Mouse (Mus musculus): Measurements from ENCODE around the gene Tbc1d5.

The Tbc1d5 gene

DNA sequence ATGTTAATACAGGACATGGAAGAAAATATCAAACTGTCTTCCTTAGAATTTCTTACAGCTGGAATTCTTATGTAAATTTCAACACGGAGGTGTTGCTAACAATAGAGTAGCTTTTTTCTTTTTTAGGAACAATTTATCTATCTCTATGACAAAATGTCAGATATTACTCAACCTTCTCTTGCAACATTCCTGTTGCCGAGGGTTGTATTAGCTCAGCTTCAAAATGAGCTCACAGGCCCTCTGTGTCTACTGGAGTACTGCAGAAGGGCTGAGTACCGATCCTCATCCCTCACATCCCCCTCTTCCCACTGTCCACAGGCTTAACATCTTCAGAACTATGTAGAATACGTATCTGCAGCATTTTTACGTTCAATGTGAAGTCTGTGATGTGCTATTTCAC lies 302.7 kb downstream of the Tbc1d5 start:
- DNase-seq (ENCODE audit: low read depth, low spot score) = no peak

DNA sequence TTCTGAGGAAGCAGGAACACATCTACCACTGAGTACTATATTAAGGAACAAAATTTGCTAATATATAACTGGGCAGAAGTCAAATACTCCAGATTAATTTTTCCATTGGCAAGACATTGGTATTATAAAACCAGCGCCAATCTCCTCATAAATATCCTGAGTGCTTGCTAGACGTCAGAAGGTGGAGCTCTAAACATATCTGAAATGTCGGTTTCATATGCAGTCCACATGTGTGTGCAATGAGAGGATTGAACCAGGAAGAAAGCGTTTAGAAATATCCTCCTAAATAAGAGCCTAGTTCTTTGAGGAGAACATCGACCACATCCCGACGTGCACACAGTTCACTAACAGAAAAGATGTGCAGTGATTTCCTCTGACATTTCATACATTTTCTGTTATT lies 305.1 kb downstream of the Tbc1d5 start:
- DNase-seq (ENCODE audit: low read depth, low spot score) = no peak

DNA sequence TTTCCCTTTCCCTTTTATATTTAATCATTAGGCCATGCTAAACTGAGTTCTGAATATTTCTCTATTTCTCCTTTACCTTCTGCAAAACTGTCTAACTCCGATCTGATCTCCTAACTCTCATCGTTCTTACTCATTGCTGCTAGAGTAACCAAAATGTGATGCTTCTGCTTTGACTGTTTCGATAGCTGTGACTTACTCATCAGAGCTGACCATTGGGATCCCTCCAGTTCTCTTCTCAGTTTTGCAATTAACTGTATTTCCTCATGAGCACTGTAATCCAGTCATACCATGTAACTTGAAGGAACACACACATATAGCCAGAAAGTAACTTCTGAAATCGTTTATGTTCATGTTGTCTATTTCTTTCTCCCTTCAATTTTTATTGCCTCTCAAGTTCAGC lies 306.6 kb downstream of the Tbc1d5 start:
- DNase-seq (ENCODE audit: low read depth, low spot score) = no peak

DNA sequence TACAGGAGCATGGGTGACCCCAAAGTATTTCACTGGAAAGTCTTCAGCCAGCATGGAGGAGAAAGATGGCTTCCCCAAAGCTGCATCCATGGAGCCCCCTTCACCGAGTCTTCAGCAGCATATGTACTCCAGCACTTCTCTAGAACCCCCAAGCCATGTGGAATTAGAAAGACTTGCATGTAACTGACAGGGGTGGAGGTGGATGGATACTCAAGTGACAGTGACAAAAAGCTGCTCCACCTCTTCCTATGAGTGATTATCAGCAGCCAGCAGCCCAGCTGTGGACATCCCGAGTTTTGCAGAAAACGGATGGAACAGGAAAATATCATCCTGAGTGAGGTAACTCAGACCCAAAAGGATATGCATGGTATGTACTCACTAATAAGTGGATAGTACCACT lies 311.9 kb downstream of the Tbc1d5 start:
- no peak for DNase-seq (ENCODE audit: low read depth, low spot score)

DNA sequence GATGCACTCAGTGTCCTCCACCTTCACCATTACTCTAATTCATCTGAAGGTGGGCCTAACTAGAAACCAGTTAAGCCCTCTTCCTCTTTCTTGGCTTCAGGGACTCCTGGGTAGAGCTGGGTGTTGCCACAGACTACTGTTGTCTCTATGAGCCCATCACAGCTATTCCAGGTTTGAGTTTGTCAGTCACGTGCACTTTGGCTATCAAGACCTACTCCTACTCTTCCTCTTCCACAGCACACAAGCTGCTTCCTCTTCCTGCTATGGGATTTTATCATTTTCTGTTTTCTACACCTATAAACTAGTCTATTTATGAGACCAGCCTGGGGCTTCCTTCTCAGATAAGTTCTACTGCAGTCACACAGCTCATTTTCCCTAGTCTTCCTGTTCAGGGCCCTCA lies 314.4 kb downstream of the Tbc1d5 start:
- DNase-seq (ENCODE audit: low read depth, low spot score) = peak; percentile 10

DNA sequence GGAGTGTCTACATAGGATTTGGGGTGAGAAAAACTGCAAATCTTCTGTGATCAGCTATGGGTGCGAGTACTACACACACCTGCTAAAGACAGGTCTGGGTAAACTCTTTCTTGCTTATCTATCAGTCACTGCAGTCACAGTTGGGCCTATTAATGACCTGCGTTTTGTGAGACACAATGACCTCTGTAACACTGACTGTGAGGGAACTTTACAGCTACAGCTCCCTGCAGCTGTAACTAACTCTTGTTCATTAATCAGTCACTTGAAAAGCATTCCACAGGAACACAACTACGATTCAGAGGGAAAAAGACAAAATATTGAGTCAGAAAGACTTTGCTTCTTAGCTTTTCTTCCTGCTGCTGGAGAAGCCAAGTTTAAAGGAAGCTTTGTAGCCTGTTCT lies 325.9 kb downstream of the Tbc1d5 start:
- no peak for DNase-seq (ENCODE audit: low read depth, low spot score)

DNA sequence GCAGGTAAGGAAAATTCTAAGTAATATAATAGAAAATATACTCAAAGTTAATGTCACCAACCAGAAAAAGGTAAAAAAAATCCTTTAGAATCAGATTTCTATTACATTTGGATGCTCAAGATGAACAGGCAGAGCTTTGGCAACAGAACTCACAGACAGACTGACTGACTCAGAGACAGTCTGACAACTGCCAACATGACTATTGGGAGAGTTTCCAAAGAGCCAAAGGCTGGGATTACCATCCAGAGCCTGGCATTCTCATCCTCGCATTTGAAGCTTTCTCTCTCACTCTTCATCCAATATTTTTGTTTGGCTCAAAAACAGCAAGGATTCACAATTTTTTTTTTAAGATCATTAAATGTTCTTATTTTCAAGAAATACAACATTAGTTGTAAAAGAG lies 327.8 kb downstream of the Tbc1d5 start:
- no peak for DNase-seq (ENCODE audit: low read depth, low spot score)

DNA sequence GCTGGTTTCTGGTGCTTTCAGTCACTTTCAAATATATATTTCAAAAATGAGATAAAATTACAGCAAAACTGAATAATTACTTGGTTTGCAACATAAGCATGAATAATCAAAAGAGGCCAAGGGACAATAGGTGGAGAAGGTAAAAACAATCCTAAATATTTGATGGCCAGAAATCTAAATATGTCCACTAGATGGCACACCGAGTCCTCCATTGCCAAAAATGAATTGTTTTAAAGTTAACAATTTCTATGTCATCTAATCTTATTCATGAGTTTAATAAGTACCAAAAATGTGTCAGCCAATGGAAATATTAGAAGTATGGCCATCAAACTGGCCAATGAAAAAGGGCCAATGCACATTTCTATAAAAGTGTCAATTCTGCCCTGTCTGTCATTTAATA lies 365.1 kb downstream of the Tbc1d5 start:
- peak; percentile 39 for DNase-seq (ENCODE audit: low read depth, low spot score)

DNA sequence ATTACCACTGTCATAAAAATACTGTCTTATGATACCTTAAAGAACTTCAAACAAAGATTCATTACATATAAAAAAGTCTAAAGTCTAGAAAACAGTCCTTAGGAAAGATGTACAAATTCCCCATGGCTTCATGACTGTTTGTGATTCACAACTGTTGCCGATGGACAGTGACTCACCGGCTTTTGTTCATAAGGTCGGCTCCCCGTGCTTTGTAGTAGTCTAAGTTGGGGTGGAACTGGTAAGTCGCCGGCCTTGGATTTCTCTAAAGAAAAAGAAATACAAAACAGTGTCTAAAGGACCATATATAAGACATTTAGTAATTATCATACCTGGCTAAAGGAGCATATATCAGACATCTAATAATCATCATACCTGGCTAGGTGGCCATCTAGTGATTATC lies 365.6 kb downstream of the Tbc1d5 start:
- no peak for DNase-seq (ENCODE audit: low read depth, low spot score)

DNA sequence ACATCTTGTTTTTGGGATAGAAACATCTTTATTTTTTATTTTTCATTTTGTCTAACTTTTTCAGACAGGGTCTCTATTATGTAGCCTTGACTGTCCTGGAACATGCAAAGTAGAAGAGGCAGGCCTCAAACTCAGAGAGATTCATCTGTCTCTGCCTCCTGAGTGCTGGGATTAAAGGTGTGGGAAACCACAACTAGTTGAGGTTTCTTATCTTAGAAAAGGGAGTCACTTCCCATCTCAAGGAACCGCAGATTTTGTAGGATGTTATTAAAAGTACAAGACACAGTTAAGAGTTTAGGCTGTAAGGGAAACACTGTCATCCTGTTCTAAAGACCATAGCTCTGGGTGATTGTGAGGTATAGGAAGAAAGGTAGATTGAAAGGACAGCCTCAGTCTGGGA lies 373.5 kb downstream of the Tbc1d5 start:
- no peak for DNase-seq (ENCODE audit: low read depth, low spot score)

DNA sequence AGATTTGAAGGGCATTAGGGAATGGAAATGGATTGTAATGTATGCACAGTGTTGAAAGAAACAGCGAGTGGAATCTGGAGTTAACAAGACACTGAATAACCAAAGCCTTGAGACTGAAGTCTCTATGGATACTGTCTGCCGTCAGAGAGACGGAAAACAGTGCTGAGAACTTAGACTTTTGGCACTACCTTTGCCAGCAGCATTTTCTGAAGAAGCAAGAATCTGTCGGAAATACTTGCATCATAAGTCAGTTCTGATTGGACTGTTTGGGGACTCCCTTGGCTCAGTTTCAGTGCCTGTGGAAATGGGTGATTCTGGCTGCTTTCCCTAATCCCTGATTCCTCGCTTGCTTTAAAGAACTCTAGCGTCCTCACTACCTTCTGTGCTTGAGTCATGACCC lies 375.9 kb downstream of the Tbc1d5 start:
- DNase-seq (ENCODE audit: low read depth, low spot score) = no peak

DNA sequence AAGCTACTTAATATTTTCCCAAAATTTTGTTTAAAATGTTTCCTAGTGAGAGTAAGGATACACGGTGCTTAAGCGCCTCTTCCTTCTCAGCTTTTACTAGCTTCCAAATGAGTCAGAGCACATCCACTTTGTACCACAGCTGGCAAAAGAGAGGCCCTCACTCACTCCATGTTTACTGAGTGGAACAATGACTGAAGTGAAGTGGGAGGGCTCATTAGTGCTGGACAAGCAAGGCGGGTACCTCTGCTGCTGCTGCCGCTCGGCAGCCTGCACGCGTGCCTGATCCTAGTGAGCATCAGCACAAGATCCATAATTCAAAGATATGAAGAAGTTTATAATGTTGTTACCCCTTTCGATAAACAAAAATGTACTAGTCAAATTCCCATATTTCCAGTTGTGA lies 376.8 kb downstream of the Tbc1d5 start:
- no peak for DNase-seq (ENCODE audit: low read depth, low spot score)

DNA sequence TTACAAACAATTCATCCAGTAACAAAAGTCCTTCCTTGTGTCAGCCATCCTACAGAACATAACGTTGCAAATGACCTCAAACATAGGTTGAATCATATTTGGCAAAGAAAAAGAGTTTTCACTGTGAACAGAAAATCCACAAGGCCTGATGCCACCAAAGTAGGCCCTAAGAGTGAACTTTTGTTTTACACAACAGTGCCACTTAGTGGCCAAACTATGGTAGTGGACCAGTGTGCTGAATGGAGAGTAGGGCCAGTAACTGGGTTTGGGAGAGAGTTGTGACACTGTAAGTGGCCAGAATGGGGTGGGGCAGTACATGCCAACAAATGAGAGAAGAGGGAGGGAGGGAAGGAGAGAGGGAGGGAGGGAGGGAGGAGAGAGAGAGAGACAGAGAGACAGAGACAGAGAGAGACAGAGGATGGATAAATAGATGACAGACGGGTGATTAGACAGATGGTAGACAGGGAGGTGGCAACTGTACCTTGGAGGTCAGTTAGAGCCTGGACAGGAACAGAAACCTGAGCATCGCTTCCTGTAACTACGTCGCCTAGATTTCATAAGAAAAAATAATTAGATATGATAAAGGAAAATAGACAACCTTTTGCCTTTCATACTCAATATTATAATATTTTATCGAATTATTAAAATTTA lies 383.6 kb downstream of the Tbc1d5 start:
- DNase-seq (ENCODE audit: low read depth, low spot score) = peak; percentile 64

DNA sequence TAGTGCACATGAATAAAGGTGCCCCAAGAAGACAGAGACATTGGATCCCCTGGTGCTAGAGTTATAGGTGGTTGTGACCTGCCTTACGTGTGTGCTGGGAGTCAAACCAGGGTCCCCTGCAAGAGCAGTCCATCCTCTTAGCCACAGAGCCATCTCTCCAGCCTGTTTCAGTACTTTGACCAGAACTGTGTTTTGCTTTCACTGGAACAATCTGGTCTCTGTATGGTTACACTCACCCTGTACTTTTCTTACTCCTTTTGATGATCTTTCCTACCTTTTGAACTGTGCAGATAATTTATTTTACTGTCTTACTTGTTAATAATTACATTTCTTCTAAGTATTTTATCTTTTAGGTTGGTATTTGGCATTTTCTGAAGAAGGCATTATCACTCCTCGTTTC lies 387.5 kb downstream of the Tbc1d5 start:
- DNase-seq (ENCODE audit: low read depth, low spot score) = no peak

DNA sequence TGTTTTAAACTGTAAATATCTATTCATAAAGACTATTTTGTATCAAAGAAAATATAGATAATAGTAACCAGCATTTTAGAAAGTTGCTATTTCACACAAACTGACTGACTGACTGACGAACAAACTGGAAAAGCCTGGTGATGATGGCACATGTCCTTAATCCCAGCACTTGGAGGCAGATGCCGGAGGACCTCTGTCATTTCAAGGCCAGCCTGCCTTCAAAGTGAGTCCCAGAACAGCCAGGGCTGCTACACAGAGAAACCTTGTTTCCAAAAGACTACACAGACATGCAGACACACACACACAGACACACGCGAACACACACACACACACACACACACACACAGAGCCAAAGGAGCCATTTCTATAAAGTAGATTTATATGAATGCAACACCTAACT lies 390.3 kb downstream of the Tbc1d5 start:
- DNase-seq (ENCODE audit: low read depth, low spot score) = no peak

DNA sequence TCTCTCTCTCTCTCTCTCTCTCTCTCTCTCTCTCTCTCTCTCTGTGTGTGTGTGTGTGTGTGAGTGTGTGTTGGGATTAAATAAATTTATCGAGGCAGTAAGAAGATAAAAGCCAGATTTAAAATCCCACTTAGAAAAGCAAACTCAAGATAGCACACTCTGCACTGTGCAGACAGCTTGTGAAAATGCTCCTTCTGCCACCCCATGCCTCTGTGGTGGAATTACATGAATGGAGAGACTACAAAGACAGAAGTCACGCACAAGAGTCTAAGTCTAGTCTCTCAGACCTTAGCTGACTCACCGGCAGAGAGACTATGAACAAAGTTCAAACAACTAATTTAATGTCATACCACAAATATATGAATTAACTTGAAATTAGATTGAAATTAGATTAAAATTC lies 403.9 kb downstream of the Tbc1d5 start:
- no peak for DNase-seq (ENCODE audit: low read depth, low spot score)

DNA sequence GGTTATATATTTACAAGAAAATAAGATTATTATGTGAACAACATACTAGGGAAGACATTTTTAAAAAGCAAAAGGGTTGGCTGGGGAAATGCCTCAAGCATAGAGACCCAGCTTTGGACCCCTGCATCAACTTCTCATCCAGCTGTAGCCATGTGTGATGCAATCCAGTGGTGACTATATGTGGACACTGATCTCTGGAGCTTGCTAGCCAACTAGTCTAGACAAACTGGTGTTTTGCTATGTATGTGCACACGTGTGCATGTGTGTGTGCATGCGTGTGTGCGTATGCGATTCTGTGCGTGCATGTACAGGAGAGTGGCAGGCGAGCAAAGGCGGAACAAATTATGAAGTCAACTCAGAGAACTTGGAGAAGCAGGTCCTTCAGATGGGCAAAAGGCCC lies 414.8 kb downstream of the Tbc1d5 start:
- no peak for DNase-seq (ENCODE audit: low read depth, low spot score)

DNA sequence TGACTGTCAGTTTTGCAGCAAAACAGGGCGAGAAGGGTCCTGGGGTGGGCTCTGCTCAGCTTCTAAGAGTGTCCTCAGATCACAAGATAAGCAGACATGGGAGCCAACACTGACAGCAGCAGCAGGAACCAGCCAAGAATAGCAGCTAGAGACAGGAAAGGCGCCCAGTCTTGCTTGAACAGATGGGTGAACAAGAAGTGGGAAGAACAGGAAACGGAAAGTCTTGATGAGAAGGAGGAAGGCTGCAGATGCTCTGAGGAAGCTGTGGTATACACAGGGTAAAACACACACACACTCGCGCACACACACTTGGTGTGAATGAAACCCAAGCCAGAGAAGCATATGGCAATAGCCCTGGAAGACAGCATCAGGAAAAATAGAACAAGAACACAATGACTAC lies 415.7 kb downstream of the Tbc1d5 start:
- DNase-seq (ENCODE audit: low read depth, low spot score) = no peak

DNA sequence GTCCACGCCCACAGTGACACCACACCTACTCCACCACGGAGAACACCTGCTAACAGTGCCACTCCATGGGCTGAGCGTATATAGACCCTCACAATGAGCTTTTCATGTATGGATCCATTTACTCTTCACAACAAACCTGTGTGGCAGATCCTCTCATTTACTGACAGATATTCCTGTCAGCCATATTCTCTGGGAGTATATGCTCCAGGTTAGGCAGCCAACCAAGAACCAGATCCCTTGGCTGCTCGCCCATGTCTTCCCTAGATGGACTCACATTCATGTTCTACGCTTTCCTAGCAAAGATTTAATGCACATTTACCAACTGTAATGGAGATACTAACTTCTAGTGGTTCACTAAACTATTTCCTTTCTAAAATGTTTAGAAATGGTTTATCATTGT lies 416.9 kb downstream of the Tbc1d5 start:
- DNase-seq (ENCODE audit: low read depth, low spot score) = no peak

DNA sequence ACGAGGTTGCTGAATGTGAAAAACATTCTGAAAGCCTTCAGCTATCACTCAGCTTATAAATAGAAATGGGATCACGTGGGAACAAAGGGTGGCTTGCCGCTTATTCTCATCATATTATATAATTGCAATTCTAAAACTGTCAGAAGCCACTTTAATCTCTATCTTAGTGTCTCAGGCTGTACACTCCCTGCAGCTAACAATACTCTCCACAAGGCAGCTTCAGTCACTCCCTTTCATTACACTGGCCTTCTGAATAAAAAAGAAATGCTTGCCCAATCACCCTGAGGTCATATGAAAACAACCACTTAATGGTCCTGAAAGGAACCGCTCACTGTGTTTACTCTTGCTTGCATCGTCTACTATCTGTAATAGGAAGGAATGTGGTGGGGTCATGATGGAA lies 418.1 kb downstream of the Tbc1d5 start:
- DNase-seq (ENCODE audit: low read depth, low spot score) = no peak

DNA sequence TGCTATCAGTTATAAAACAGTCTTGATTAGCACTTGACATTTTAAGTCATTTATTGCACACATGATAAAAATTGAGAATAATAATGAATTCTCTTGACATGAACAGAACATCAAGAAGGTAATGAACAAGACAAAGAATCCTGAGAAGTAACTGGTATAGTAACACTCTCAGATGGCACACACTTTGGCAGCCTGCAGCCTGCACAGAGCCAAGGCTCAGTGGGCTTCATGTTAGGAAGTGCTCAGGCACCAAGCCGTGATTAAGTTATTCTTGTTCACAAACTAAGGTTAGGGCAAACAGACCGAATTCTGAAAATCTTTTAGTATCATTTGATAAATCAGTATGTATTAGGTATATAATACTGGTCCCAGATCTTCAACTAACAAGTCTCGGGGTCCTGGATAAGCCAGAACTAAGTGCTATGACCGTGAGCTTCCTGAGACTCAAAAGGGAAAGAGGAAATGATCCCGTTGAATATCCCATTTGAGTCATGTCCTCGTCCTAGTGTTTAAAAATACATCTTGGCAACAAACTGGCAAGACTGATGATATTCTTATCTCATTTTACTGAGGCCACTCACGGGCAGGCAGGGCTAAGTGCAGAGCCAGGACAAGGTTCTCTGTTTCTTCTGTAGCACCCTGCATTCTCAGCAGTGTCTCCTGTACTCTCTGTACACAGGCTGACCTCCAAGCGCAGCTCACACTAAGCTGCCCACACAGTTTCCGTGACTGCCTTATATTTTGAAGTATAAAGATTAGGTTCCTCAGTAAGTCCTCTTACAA lies 425.6 kb downstream of the Tbc1d5 start:
- DNase-seq (ENCODE audit: low read depth, low spot score) = no peak

DNA sequence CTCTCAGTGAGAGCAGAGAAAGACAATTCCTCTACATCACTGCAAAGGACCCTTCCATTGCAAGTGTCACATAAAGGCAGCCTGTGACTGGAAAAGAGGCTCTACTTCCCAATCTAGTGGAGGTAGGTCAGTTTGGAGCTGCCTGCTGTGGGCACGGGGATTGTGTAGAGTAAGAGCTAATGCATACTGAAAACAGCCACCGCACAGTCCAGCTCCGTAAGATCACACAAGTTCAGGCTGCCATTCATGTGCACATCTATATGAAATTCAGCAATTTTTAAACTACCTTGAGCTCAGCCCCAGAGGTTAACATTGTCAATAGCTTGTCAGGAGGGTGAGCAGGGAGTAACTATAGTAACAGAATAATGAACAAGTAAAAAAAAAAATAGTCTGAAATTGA lies 426.4 kb downstream of the Tbc1d5 start:
- no peak for DNase-seq (ENCODE audit: low read depth, low spot score)

DNA sequence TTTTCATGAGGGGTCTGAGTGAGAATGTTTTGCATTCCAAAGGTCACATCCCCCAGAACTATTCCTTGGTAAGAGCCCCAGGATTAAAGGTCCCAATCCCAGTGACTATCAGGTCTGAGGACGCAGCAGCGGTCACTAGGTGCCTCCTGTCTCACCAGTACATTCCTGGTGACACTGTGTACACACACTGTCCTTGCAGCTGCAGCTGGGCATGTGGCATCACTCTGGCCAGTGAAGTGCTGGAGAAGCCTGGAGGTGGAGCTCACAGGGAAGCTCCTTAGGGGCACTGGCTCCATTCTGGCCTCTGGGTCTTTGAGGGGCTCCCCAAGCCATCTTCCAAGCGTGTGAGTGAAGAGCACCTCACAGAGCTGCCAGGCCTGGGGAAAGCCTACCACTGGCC lies 427.2 kb downstream of the Tbc1d5 start:
- no peak for DNase-seq (ENCODE audit: low read depth, low spot score)

DNA sequence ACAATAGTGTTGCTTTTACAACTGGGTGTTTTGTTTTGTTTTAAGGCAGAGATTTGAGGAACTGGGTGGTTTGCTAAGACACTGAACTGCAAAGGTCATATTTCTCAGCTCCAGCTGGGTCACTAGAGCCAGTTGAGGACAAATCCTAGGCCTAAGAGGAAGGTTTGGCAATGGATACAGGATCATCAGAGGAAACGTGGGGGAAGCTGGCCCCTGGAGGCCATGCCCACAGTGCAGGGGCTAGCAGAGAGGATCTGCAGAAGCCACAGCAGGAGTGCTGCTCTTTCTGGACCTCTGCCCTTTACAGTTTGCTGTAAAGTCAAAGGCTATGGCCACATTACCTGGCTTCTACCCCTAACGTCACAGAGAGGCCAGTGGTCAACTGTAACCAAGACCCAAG lies 428.3 kb downstream of the Tbc1d5 start:
- peak; percentile 23 for DNase-seq (ENCODE audit: low read depth, low spot score)

Data from A20 (cell line).